Mouse (Mus musculus): ENCODE data around the gene Ager. TPM values are rescaled to one million over a fixed set of nuclear protein-coding genes. Genes with fewer than 3 reads are reported as not detected.
A peak's percentile ranks its signal among the peaks of the same experiment; 100 is the strongest.

The Ager gene
- 1.3 and 2.7 TPM in 2 replicates for polyA plus RNA-seq (2014; fragmentation: Nextera tagmentation; extraction: Ambion mirVana)

- WGBS = 14% methylated on average over 6 of the region's 6 CpGs
- no peaks in the 10 kb centered on the region for H3K9me3 ChIP-seq (ENCODE audit: control insufficient read depth, low read length)
- peaks cover 15% of the 10 kb centered on the region; the same call in 1 of the 2 replicates for H3K36me3 ChIP-seq (ENCODE audit: control insufficient read depth, insufficient read depth, low read length)
- H3K27ac ChIP-seq (replicated peaks; ENCODE audit: low read depth, low read length) = no peak within 1 kb of the TSS
- peaks cover 25% of the 10 kb centered on the region for H3K4me1 ChIP-seq (ENCODE audit: control insufficient read depth, insufficient read depth, low read length)
- DNase-seq (ENCODE audit: low spot score) (no peak), ATAC-seq (ENCODE audit: insufficient number of reproducible peaks, low FRiP score, low TSS enrichment, low read depth) (no peak)
- H3K4me2 ChIP-seq (ENCODE audit: low read depth, severe bottlenecking) = no peak within 1 kb of the TSS
- H3K9ac ChIP-seq (ENCODE audit: low read length) = no peak within 1 kb of the TSS
- H3K4me3 ChIP-seq (ENCODE audit: low read depth, low read length) = no peak within 1 kb of the TSS
- no peaks in the 10 kb centered on the region for H3K27me3 ChIP-seq (ENCODE audit: control insufficient read depth, insufficient read depth, low read length)
Measured at GRCm38 (mm10) chr17:34597566-34598095, at the start of gene Ager. TSS of gene Ager (plus strand) at chr17:34597862.

GRCm38 (mm10) chr17:34549156-34549555, 48.5 kb upstream of the Ager start:
- H3K27me3 ChIP-seq (ENCODE audit: control insufficient read depth, insufficient read depth, low read length) = no peaks in the 10 kb centered on the region
- DNase-seq (ENCODE audit: low spot score) (no peak), ATAC-seq (ENCODE audit: insufficient number of reproducible peaks, low FRiP score, low TSS enrichment, low read depth) (no peak)
- H3K9me3 ChIP-seq (ENCODE audit: control insufficient read depth, low read length) = no peaks in the 10 kb centered on the region
- H3K36me3 ChIP-seq (ENCODE audit: control insufficient read depth, insufficient read depth, low read length) = no peaks in the 10 kb centered on the region
- no peaks in the 10 kb centered on the region for H3K4me1 ChIP-seq (ENCODE audit: control insufficient read depth, insufficient read depth, low read length)
- H3K9ac ChIP-seq (ENCODE audit: low read length) = no peak overlapping the region
- 93% methylated on average over 3 of the region's 3 CpGs for WGBS
- no peak overlapping the region for H3K4me2 ChIP-seq (ENCODE audit: low read depth, severe bottlenecking)
- H3K27ac ChIP-seq (replicated peaks; ENCODE audit: low read depth, low read length) = no peak overlapping the region
- H3K4me3 ChIP-seq (ENCODE audit: low read depth, low read length) = no peak overlapping the region

- no peak overlapping the region for H3K4me2 ChIP-seq (ENCODE audit: low read depth, severe bottlenecking)
- H3K27me3 ChIP-seq (ENCODE audit: control insufficient read depth, insufficient read depth, low read length) = no peaks in the 10 kb centered on the region
- no peak overlapping the region for H3K9ac ChIP-seq (ENCODE audit: low read length)
- H3K27ac ChIP-seq (replicated peaks; ENCODE audit: low read depth, low read length) = no peak overlapping the region
- no peaks in the 10 kb centered on the region for H3K4me1 ChIP-seq (ENCODE audit: control insufficient read depth, insufficient read depth, low read length)
- 71% methylated on average over 2 of the region's 2 CpGs for WGBS
- no peaks in the 10 kb centered on the region for H3K36me3 ChIP-seq (ENCODE audit: control insufficient read depth, insufficient read depth, low read length)
- H3K4me3 ChIP-seq (ENCODE audit: low read depth, low read length) = no peak overlapping the region
- no peaks in the 10 kb centered on the region for H3K9me3 ChIP-seq (ENCODE audit: control insufficient read depth, low read length)
- no peak for DNase-seq (ENCODE audit: low spot score)
- no peak for ATAC-seq (ENCODE audit: insufficient number of reproducible peaks, low FRiP score, low TSS enrichment, low read depth)
Measured at GRCm38 (mm10) chr17:34549843-34550242, 47.8 kb upstream of the Ager start.

DNA sequence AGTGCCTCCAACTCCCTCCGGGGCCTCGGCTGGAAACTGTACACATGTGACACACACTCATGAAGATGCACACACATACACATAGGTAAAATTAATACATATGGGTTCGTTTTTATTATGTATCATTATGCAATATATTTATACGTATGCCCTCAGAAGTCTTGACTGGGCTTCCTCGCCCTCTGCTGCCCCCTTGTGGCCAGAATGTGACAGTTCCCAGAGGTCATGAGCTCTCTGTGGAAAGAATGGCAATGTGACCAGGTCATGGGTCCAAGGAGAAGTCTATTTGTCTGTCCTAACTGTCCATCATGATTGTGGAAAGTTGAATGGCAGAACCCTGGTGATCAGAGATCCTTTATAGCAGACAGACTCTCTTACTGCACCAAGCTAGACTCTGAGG, 42.2 kb upstream of the Ager start:
- DNase-seq (ENCODE audit: low spot score) (peak; percentile 86), ATAC-seq (ENCODE audit: insufficient number of reproducible peaks, low FRiP score, low TSS enrichment, low read depth) (no peak)
- H3K4me2 ChIP-seq (ENCODE audit: low read depth, severe bottlenecking) = no peak overlapping the region
- H3K27ac ChIP-seq (replicated peaks; ENCODE audit: low read depth, low read length) = no peak overlapping the region
- 28% methylated on average over 5 of the region's 5 CpGs for WGBS
- H3K27me3 ChIP-seq (ENCODE audit: control insufficient read depth, insufficient read depth, low read length) = no peaks in the 10 kb centered on the region
- H3K9me3 ChIP-seq (ENCODE audit: control insufficient read depth, low read length) = no peaks in the 10 kb centered on the region
- no peak overlapping the region for H3K9ac ChIP-seq (ENCODE audit: low read length)
- H3K36me3 ChIP-seq (ENCODE audit: control insufficient read depth, insufficient read depth, low read length) = no peaks in the 10 kb centered on the region
- H3K4me3 ChIP-seq (ENCODE audit: low read depth, low read length) = no peak overlapping the region
- H3K4me1 ChIP-seq (ENCODE audit: control insufficient read depth, insufficient read depth, low read length) = no peaks in the 10 kb centered on the region

DNA sequence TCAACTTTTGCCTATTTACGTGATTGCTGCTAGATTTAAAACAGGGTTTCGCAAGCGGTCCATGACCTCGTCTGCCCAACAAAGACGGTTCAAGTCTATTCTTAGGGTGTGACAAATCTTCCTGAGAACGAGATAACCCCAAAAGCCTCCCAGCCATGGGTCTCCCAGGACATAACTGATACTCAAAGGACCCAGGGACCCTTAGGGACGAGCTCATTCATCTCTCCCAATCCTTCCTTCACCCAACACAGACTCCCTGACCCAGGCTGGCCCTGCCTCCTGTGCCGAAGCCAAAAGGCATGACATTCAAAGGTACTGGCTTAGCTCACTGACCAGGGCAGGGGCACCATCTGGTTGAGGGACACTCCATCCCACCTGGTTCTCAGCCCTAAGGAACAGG, 41.3 kb upstream of the Ager start:
- Histone ChIP-seq H3K27me3 (ENCODE audit: control insufficient read depth, insufficient read depth, low read length) (no peaks in the 10 kb centered on the region), H3K4me1 (ENCODE audit: control insufficient read depth, insufficient read depth, low read length) (no peaks in the 10 kb centered on the region), H3K27ac (replicated peaks; ENCODE audit: low read depth, low read length) (no peak overlapping the region), H3K4me3 (ENCODE audit: low read depth, low read length) (no peak overlapping the region), H3K9me3 (ENCODE audit: control insufficient read depth, low read length) (no peaks in the 10 kb centered on the region), H3K9ac (ENCODE audit: low read length) (no peak overlapping the region), H3K4me2 (ENCODE audit: low read depth, severe bottlenecking) (no peak overlapping the region), H3K36me3 (ENCODE audit: control insufficient read depth, insufficient read depth, low read length) (no peaks in the 10 kb centered on the region)
- DNase-seq (ENCODE audit: low spot score) (no peak), ATAC-seq (ENCODE audit: insufficient number of reproducible peaks, low FRiP score, low TSS enrichment, low read depth) (no peak)
- WGBS = 86% methylated on average over 8 of the region's 8 CpGs

DNA sequence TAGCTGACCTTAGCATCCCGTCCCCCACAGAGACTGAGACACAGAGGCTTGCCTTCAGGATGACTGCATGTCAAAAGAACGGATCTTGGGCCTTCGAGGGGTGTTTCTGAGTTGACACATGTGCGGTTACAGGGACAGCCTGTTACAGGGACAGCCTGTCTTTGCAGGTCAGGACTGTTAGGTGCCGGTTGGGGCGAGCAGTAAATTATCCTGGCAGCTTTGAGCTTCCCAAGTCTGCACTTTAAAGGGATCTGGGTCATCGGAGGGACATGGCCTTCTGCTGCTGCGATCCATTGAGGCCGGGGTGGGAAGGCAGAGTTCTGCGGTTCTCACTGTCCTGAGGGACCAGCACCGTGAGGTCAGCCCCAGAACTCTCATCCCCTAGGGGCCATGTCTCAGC, 40.3 kb upstream of the Ager start:
- ATAC-seq (ENCODE audit: insufficient number of reproducible peaks, low FRiP score, low TSS enrichment, low read depth) = no peak

DNA sequence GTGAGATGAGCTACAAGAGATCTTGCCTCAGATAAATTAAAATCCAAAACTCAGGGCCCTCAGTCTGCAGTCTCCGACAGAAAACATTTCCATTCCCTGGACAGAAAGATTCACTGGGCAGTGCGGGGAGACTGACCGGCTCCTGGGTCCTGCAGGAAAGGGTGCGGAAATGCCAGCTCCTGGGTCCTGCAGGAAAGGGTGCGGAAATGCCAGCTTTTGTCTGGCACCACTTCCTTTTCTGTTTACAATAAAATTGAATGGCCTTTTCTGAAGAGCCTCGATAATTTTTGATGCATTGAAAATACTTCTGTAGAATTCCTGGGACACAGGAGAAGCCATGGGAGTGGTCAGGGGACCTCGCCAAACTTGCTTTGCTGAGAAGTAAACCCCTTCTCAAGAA, 38.5 kb upstream of the Ager start:
- H3K27me3 ChIP-seq (ENCODE audit: control insufficient read depth, insufficient read depth, low read length) = no peaks in the 10 kb centered on the region
- no peak overlapping the region for H3K4me2 ChIP-seq (ENCODE audit: low read depth, severe bottlenecking)
- DNase-seq (ENCODE audit: low spot score) (no peak), ATAC-seq (ENCODE audit: insufficient number of reproducible peaks, low FRiP score, low TSS enrichment, low read depth) (no peak)
- H3K4me1 ChIP-seq (ENCODE audit: control insufficient read depth, insufficient read depth, low read length) = peaks cover 4% of the 10 kb centered on the region; the same call in 1 of the 2 replicates
- H3K36me3 ChIP-seq (ENCODE audit: control insufficient read depth, insufficient read depth, low read length) = no peaks in the 10 kb centered on the region
- H3K9ac ChIP-seq (ENCODE audit: low read length) = no peak overlapping the region
- H3K27ac ChIP-seq (replicated peaks; ENCODE audit: low read depth, low read length) = no peak overlapping the region
- H3K9me3 ChIP-seq (ENCODE audit: control insufficient read depth, low read length) = no peaks in the 10 kb centered on the region
- no peak overlapping the region for H3K4me3 ChIP-seq (ENCODE audit: low read depth, low read length)
- 87% methylated on average over 7 of the region's 7 CpGs for WGBS

More for the DNA sequence above, 40.3 kb upstream of the Ager start:
- no peaks in the 10 kb centered on the region for H3K4me1 ChIP-seq (ENCODE audit: control insufficient read depth, insufficient read depth, low read length)
- H3K27ac ChIP-seq (replicated peaks; ENCODE audit: low read depth, low read length) = no peak overlapping the region
- WGBS = 41% methylated on average over 11 of the region's 11 CpGs
- no peaks in the 10 kb centered on the region for H3K27me3 ChIP-seq (ENCODE audit: control insufficient read depth, insufficient read depth, low read length)
- H3K4me3 ChIP-seq (ENCODE audit: low read depth, low read length) = no peak overlapping the region
- H3K9ac ChIP-seq (ENCODE audit: low read length) = no peak overlapping the region
- no peaks in the 10 kb centered on the region for H3K36me3 ChIP-seq (ENCODE audit: control insufficient read depth, insufficient read depth, low read length)
- no peaks in the 10 kb centered on the region for H3K9me3 ChIP-seq (ENCODE audit: control insufficient read depth, low read length)
- H3K4me2 ChIP-seq (ENCODE audit: low read depth, severe bottlenecking) = no peak overlapping the region
- no peak for DNase-seq (ENCODE audit: low spot score)

DNA sequence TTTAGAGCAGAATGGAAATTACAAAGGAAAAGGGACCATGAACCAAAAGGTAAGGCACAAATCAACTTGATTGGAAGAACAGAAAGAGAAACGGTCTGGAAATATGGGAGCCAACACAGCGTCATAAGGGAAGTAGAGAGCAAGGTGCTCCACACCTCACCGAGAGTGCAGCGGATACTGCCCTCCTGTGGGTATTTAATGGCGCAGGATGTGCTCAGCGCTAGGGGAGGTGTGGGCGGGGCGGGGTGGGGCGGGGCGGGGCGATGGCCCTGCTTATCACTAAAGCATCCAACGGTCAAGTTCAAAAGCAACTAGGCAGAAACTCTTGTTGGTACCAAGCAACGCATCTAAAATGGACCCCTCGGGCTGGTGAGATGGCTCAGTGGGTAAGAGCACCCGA, 37.8 kb upstream of the Ager start:
- DNase-seq (ENCODE audit: low spot score) (no peak), ATAC-seq (ENCODE audit: insufficient number of reproducible peaks, low FRiP score, low TSS enrichment, low read depth) (no peak)
- no peaks in the 10 kb centered on the region for H3K9me3 ChIP-seq (ENCODE audit: control insufficient read depth, low read length)
- H3K27ac ChIP-seq (replicated peaks; ENCODE audit: low read depth, low read length) = no peak overlapping the region
- H3K9ac ChIP-seq (ENCODE audit: low read length) = no peak overlapping the region
- WGBS = 23% methylated on average over 15 of the region's 15 CpGs
- H3K4me3 ChIP-seq (ENCODE audit: low read depth, low read length) = no peak overlapping the region
- no peaks in the 10 kb centered on the region; the same call in 1 of the 2 replicates for H3K27me3 ChIP-seq (ENCODE audit: control insufficient read depth, insufficient read depth, low read length)
- H3K4me2 ChIP-seq (ENCODE audit: low read depth, severe bottlenecking) = no peak overlapping the region
- no peaks in the 10 kb centered on the region for H3K36me3 ChIP-seq (ENCODE audit: control insufficient read depth, insufficient read depth, low read length)
- peaks cover 11% of the 10 kb centered on the region; the same call in 1 of the 2 replicates for H3K4me1 ChIP-seq (ENCODE audit: control insufficient read depth, insufficient read depth, low read length)

DNA sequence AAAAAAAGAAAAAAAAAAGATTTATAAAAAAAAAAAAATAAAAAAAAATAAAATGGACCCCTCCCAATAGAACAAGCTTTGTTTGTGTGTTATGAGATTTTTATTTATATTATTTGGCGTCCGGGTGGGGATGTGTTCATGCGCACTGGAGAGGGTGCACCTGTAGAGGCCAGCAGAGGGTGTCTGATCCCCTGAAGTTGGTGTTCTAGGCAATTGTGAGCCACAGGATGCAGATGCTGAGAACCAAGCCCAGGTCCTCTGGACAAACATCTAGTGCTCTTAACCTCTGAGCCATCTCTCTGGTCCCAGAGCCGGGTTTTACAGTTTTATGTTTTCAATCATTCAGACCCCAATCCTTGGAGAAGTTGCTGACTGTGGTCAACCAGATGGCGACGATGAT, 37.2 kb upstream of the Ager start:
- no peak overlapping the region for H3K4me2 ChIP-seq (ENCODE audit: low read depth, severe bottlenecking)
- 91% methylated on average over 6 of the region's 6 CpGs for WGBS

More for the DNA sequence above, 37.2 kb upstream of the Ager start:
- Histone ChIP-seq H3K9me3 (ENCODE audit: control insufficient read depth, low read length) (no peaks in the 10 kb centered on the region), H3K9ac (ENCODE audit: low read length) (no peak overlapping the region), H3K4me1 (ENCODE audit: control insufficient read depth, insufficient read depth, low read length) (peaks cover 14% of the 10 kb centered on the region; the same call in 1 of the 2 replicates), H3K4me3 (ENCODE audit: low read depth, low read length) (no peak overlapping the region), H3K27me3 (ENCODE audit: control insufficient read depth, insufficient read depth, low read length) (no peaks in the 10 kb centered on the region; the same call in 1 of the 2 replicates), H3K27ac (replicated peaks; ENCODE audit: low read depth, low read length) (no peak overlapping the region), H3K36me3 (ENCODE audit: control insufficient read depth, insufficient read depth, low read length) (no peaks in the 10 kb centered on the region)
- no peak for ATAC-seq (ENCODE audit: insufficient number of reproducible peaks, low FRiP score, low TSS enrichment, low read depth)
- no peak for DNase-seq (ENCODE audit: low spot score)
